Mouse (Mus musculus) MEL (cell line): ENCODE results near the gene Slc29a2. TPM values are rescaled to one million over a fixed set of nuclear protein-coding genes. Genes with fewer than 3 reads are reported as not detected.

Source experiments
- DNase-seq: peaks from one replicate; pipeline ENCODE4 v3.0.0; 2011; ENCODE audit warnings: low read depth, low spot score
- H3K27ac ChIP-seq: 2 replicates; pipeline ENCODE4 v1.5.1; 2012; ENCODE audit warnings: low read depth, mild to moderate bottlenecking, control low read depth, low read length, moderate library complexity; ENCODE audit not compliant: control insufficient read depth
- H3K27me3 ChIP-seq, 2 experiments: fragments of 150-350 bp in 1 of 2; sonication (generic) in 1 of 2; 2 replicates each; pipeline ENCODE4 v1.6.1; 2012; ENCODE audit warnings: low read length in 2 of 2, mild to moderate bottlenecking in 2 of 2, improper control_type of control experiment in 1 of 2, moderate library complexity in 1 of 2; ENCODE audit not compliant: insufficient read depth in 2 of 2, control insufficient read depth in 1 of 2
- H3K36me3 ChIP-seq, 2 experiments: 2 replicates each; pipeline ENCODE4 v1.6.1; 2012 to 2014; ENCODE audit warnings: low read length in 2 of 2, improper control_type of control experiment in 1 of 2, inconsistent platforms in 1 of 2, mild to moderate bottlenecking in 1 of 2; ENCODE audit not compliant: insufficient read depth in 2 of 2, control insufficient read depth in 1 of 2
- H3K4me1 ChIP-seq, 2 experiments: fragments of 150-350 bp in 1 of 2; sonication (generic) in 1 of 2; 2 replicates each; pipeline ENCODE4 v1.6.1; 2012; ENCODE audit warnings: low read length in 2 of 2, improper control_type of control experiment in 1 of 2, mild to moderate bottlenecking in 1 of 2; ENCODE audit not compliant: insufficient read depth in 2 of 2, control insufficient read depth in 1 of 2
- H3K4me3 ChIP-seq, 2 experiments: fragments of 150-350 bp in 1 of 2; sonication (generic) in 1 of 2; 2 replicates each; pipeline ENCODE4 v1.5.1; 2012; ENCODE audit warnings: low read depth in 2 of 2, low read length in 2 of 2, mild to moderate bottlenecking in 2 of 2, moderate library complexity in 2 of 2, control low read depth in 1 of 2, improper control_type of control experiment in 1 of 2; ENCODE audit not compliant: control insufficient read depth in 1 of 2, insufficient read depth in 1 of 2
- H3K79me2 ChIP-seq: 2 replicates; pipeline ENCODE4 v1.6.1; 2012; ENCODE audit warnings: mild to moderate bottlenecking, low read length, moderate library complexity; ENCODE audit not compliant: control insufficient read depth, poor library complexity, insufficient read depth
- H3K9ac ChIP-seq: 2 replicates; pipeline ENCODE4 v1.6.1; 2012; ENCODE audit warnings: low read depth, mild to moderate bottlenecking, control low read depth, low read length, moderate library complexity; ENCODE audit not compliant: control insufficient read depth, poor library complexity, severe bottlenecking
- H3K9me3 ChIP-seq: fragments of 150-350 bp; sonication (generic); replicated peaks from 2 replicates; pipeline ENCODE4 v1.6.1; 2012; ENCODE audit warnings: mild to moderate bottlenecking, low read length, improper control_type of control experiment, moderate library complexity; ENCODE audit not compliant: insufficient read depth
- BHLHE40 ChIP-seq: IDR thresholded peaks from 2 replicates; pipeline ENCODE4 v1.6.1; 2012; ENCODE audit warnings: low read depth, mild to moderate bottlenecking, inconsistent platforms, low read length, improper control_type of control experiment, borderline replicate concordance
- CHD1 ChIP-seq: IDR thresholded peaks from 2 replicates; pipeline ENCODE4 v1.6.1; 2012; ENCODE audit warnings: low read depth, mild to moderate bottlenecking, inconsistent platforms, low read length, improper control_type of control experiment
- CHD2 ChIP-seq: IDR thresholded peaks from 2 replicates; pipeline ENCODE4 v1.6.1; 2011; ENCODE audit warnings: low read length, improper control_type of control experiment
- CTCF ChIP-seq, 3 experiments: IDR thresholded peaks in 2 of 3; conservative IDR thresholded peaks in 1 of 3; 2 replicates each; pipeline ENCODE4 v1.5.1; 2011 to 2012; ENCODE audit warnings: low read length in 3 of 3, low read depth in 2 of 3, mild to moderate bottlenecking in 2 of 3, improper control_type of control experiment in 1 of 3, inconsistent platforms in 1 of 3, mixed read lengths in 1 of 3, moderate library complexity in 1 of 3; ENCODE audit not compliant: control insufficient read depth in 1 of 3, insufficient read depth in 1 of 3, poor library complexity in 1 of 3, severe bottlenecking in 1 of 3
- GATA1 ChIP-seq: IDR thresholded peaks from 2 replicates; pipeline ENCODE4 v1.6.1; 2011; ENCODE audit warnings: low read depth, low read length, improper control_type of control experiment
- HCFC1 ChIP-seq: IDR thresholded peaks from 2 replicates; pipeline ENCODE4 v1.6.1; 2012; ENCODE audit warnings: low read depth, mild to moderate bottlenecking, inconsistent platforms, low read length, improper control_type of control experiment, moderate library complexity
- MAFK ChIP-seq: IDR thresholded peaks from 2 replicates; pipeline ENCODE4 v1.6.1; 2011; ENCODE audit warnings: low read depth, mild to moderate bottlenecking, low read length, improper control_type of control experiment, borderline replicate concordance
- MAX ChIP-seq: IDR thresholded peaks from 2 replicates; pipeline ENCODE4 v1.6.1; 2011; ENCODE audit warnings: low read length, improper control_type of control experiment
- MAZ ChIP-seq: IDR thresholded peaks from 2 replicates; pipeline ENCODE4 v1.6.1; 2012; ENCODE audit warnings: low read depth, mild to moderate bottlenecking, inconsistent platforms, low read length, improper control_type of control experiment
- MXI1 ChIP-seq: IDR thresholded peaks from 2 replicates; pipeline ENCODE4 v1.6.1; 2011; ENCODE audit warnings: mild to moderate bottlenecking, low read depth, low read length, improper control_type of control experiment
- MYB ChIP-seq: IDR thresholded peaks from 2 replicates; pipeline ENCODE4 v1.6.1; 2011; ENCODE audit warnings: mild to moderate bottlenecking, low read depth, low read length, improper control_type of control experiment
- NELFE ChIP-seq: IDR thresholded peaks from 2 replicates; pipeline ENCODE4 v1.6.1; 2011; ENCODE audit warnings: low read depth, low read length, improper control_type of control experiment
- POLR2AphosphoS2 ChIP-seq: IDR thresholded peaks from 2 replicates; pipeline ENCODE4 v1.6.1; 2011; ENCODE audit warnings: low read length, improper control_type of control experiment
- POLR2AphosphoS5 ChIP-seq: IDR thresholded peaks from 2 replicates; pipeline ENCODE4 v1.6.1; 2012; ENCODE audit warnings: low read depth, borderline replicate concordance, mild to moderate bottlenecking, inconsistent platforms, low read length, moderate library complexity, mixed read lengths
- TAL1 ChIP-seq: IDR thresholded peaks from 2 replicates; pipeline ENCODE4 v1.6.1; 2012; ENCODE audit warnings: mild to moderate bottlenecking, inconsistent platforms, low read length, moderate library complexity, mixed read lengths
- TBP ChIP-seq: IDR thresholded peaks from 2 replicates; pipeline ENCODE4 v1.8.0; 2011; ENCODE audit warnings: low read depth, low read length, improper control_type of control experiment
- TCF12 ChIP-seq: IDR thresholded peaks from 2 replicates; pipeline ENCODE4 v1.6.1; 2014; ENCODE audit warnings: low read depth, mild to moderate bottlenecking, inconsistent platforms, low read length, improper control_type of control experiment, moderate library complexity
- USF2 ChIP-seq, 2 experiments: IDR thresholded peaks; 2 replicates each; pipeline ENCODE4 v1.6.1; 2011 to 2012; ENCODE audit warnings: improper control_type of control experiment in 2 of 2, low read length in 2 of 2, borderline replicate concordance in 1 of 2, inconsistent platforms in 1 of 2, low read depth in 1 of 2, mild to moderate bottlenecking in 1 of 2; ENCODE audit not compliant: insufficient read depth in 1 of 2
- ZMIZ1 ChIP-seq: IDR thresholded peaks from 2 replicates; pipeline ENCODE4 v1.6.1; 2012; ENCODE audit warnings: low read depth, mild to moderate bottlenecking, inconsistent platforms, low read length, improper control_type of control experiment, moderate library complexity
- ZNF384 ChIP-seq: IDR thresholded peaks from 2 replicates; pipeline ENCODE4 v1.6.1; 2012; ENCODE audit warnings: low read depth, mild to moderate bottlenecking, inconsistent platforms, low read length, improper control_type of control experiment
- polyA plus RNA-seq, 2 experiments: library from polyadenylated mRNA; stranded (reverse) in 1 of 2; unstranded in 1 of 2; fragments of >175 nt in 1 of 2; fragments of >200 nt in 1 of 2; gene quantifications; 2 replicates each; pipeline versions ENCODE4 v1.2.1 to v1.2.4; 2012; ENCODE audit warnings: low replicate concordance in 2 of 2, low read depth in 1 of 2; ENCODE audit not compliant: insufficient read length in 2 of 2, insufficient read depth in 1 of 2, missing spikeins in 1 of 2
- total RNA-seq: library from RNA; depleted of rRNA; stranded (reverse); fragments of 300-350 nt; gene quantifications from 2 replicates; pipeline ENCODE4 v1.2.3, GENCODE M21; 2012

Gene Slc29a2
- total and polyA plus RNA-seq, 3 experiments: 3.2 to 10.9 TPM; not detected in 1

GRCm38 (mm10) chr19:5050047-5050905, 26.6 kb downstream of the Slc29a2 start, which contains the start of gene Rin1:
Gene Rin1, plus strand, starts transcription at chr19:5050481.
- H3K9ac ChIP-seq: no peak within 1 kb of the TSS
- H3K27ac ChIP-seq: no peak within 1 kb of the TSS
- peaks cover 2 to 7% of the 10 kb centered on the region in 2 experiments; a peak in 3 of 4 replicates for H3K36me3 ChIP-seq
- TF ChIP-seq TCF12: no peak
- peak; percentile 38 to 60 (median 44) for TF ChIP-seq CTCF (IDR thresholded peaks at IDR 0.05 in 2 of 3, conservative IDR thresholded peaks at IDR 0.05 in 1 of 3; ENCODE audit: control insufficient read depth in 1 of 3, insufficient read depth in 1 of 3, low read depth in 2 of 3, low read length in 3 of 3, poor library complexity in 1 of 3, severe bottlenecking in 1 of 3)
- TF ChIP-seq, all 39 proteins: peak for 1
- no peaks in the 10 kb centered on the region for H3K27me3 ChIP-seq
- no peaks in the 10 kb centered on the region for H3K79me2 ChIP-seq
- no peaks in the 10 kb centered on the region for H3K9me3 ChIP-seq
- no peak within 1 kb of the TSS for H3K4me3 ChIP-seq
- DNase-seq: peak; percentile 51
- peaks cover 7 to 14% of the 10 kb centered on the region in 2 experiments; a peak in 3 of 4 replicates for H3K4me1 ChIP-seq

- Histone ChIP-seq H3K36me3 (peaks cover 2 to 7% of the 10 kb centered on the region in 2 experiments; a peak in 3 of 4 replicates), H3K27ac (no peak overlapping the region), H3K4me1 (peaks cover 7 to 14% of the 10 kb centered on the region in 2 experiments; a peak in 3 of 4 replicates), H3K9me3 (no peaks in the 10 kb centered on the region), H3K79me2 (no peaks in the 10 kb centered on the region), H3K27me3 (no peaks in the 10 kb centered on the region), H3K4me3 (no peak overlapping the region), H3K9ac (no peak overlapping the region)
- TF ChIP-seq MAX: no peak
- TF ChIP-seq CHD1: no peak
- TF ChIP-seq TBP: no peak
- no peak for TF ChIP-seq TAL1
- TF ChIP-seq HCFC1: no peak
- TF ChIP-seq ZNF384: no peak
- no peak for TF ChIP-seq POLR2AphosphoS2
- TF ChIP-seq MXI1: no peak
- TF ChIP-seq CTCF (IDR thresholded peaks at IDR 0.05 in 2 of 3, conservative IDR thresholded peaks at IDR 0.05 in 1 of 3; ENCODE audit: control insufficient read depth in 1 of 3, insufficient read depth in 1 of 3, low read depth in 2 of 3, low read length in 3 of 3, poor library complexity in 1 of 3, severe bottlenecking in 1 of 3): no peak
- no peak for TF ChIP-seq MAZ
- TF ChIP-seq BHLHE40: no peak
- TF ChIP-seq USF2 (IDR thresholded peaks at IDR 0.05; ENCODE audit: borderline replicate concordance in 1 of 2, insufficient read depth in 1 of 2, low read depth in 1 of 2, low read length in 2 of 2): no peak
- TF ChIP-seq MAFK: no peak
- no peak for TF ChIP-seq POLR2AphosphoS5
- TF ChIP-seq MYB: no peak
- no peak for TF ChIP-seq ZMIZ1
- TF ChIP-seq GATA1: no peak
- TF ChIP-seq NELFE: no peak
- no peak for TF ChIP-seq CHD2
- DNase-seq: no peak
Measured at GRCm38 (mm10) chr19:5051031-5051430, 27.4 kb downstream of the Slc29a2 start.
